Mouse (Mus musculus): Measurements from ENCODE around the gene Kif24.

DNA sequence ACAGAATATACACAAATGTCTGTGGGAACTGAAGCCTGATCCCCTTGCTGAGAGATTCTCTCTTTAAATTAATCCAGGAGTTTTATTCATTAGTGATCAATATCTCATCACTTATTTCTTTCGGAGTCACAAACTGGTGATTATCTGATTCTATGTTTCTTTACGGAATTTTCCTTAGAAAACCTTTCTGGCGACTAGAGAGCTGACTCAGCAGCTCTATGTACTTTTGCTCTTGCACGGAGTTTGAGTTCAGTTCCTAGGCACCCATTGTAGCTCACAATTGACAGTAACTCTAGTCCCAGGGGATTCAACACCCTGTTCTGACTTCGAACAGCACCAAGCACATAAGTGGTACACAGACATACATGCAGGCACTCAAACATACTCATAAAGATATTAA lies 25.8 kb downstream of the Kif24 start:
- TF ChIP-seq GATA1 (IDR thresholded peaks at IDR 0.05; ENCODE audit: borderline replicate concordance, low read length) (no peak), CTCF (IDR thresholded peaks at IDR 0.05; ENCODE audit: low read depth, low read length) (no peak)

Data from G1E (cell line).